Mouse (Mus musculus): ENCODE data around the gene Spire2.

Spire2 gene

DNA sequence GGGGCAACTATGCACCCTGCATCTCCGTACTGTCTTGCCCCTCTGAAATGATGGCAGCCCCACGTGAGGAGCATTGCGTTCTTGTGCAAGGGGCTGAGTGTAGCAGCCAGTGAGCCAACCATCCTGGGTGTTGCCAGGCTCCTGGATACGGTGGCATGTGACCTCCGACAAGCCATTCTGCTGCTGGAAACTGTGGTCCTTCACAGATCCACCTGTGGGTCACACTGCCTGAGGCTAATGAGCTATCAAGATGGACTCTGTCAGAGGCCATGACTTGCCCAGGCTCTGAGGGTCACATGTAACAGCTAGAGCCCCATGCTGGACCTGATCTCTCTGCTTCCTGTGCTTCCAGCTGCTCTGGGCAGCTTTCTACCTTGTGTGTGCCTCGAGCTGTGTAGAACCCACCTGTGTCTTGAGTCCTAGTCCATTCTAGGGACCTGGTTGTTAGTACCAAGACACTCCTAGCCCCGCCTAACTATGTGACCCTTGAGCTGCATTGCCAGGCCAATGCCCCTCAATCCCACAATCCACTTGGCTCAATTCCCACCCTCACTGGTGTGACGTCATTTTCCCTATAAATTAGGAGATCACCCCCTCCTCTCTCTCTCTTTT is 84.5 kb downstream of the Spire2 start:
- no peak for DNase-seq (ENCODE audit: low read depth, low spot score)
